Mouse (Mus musculus) forebrain, embryonic 12.5 days (tissue): ENCODE data around the gene Sorcs2. TPM values are rescaled to one million over a fixed set of nuclear protein-coding genes. Genes with fewer than 3 reads are reported as not detected.

ENCODE experiments used
- ATAC-seq: fragments of 200-750 bp; cut with Nextera tagmentation; 2 replicates; pipeline ENCODE4 v1.8.0; 2017; ENCODE audit warnings: moderate TSS enrichment; ENCODE audit not compliant: low FRiP score
- H3K27ac ChIP-seq: fragments of 300-500 bp; sonication (generic); 2 replicates; pipeline ENCODE4 v1.5.1; 2016; ENCODE audit warnings: mild to moderate bottlenecking
- H3K27me3 ChIP-seq: fragments of 300-500 bp; sonication (generic); 2 replicates; pipeline ENCODE4 v1.6.1; 2016; ENCODE audit warnings: mild to moderate bottlenecking
- H3K36me3 ChIP-seq: fragments of 300-500 bp; sonication (generic); replicated peaks from 2 replicates; pipeline ENCODE4 v1.6.1; 2016; ENCODE audit warnings: mild to moderate bottlenecking
- H3K4me1 ChIP-seq: fragments of 300-500 bp; sonication (generic); 2 replicates; pipeline ENCODE4 v1.6.1; 2016
- H3K4me2 ChIP-seq: fragments of 300-500 bp; sonication (generic); 2 replicates; pipeline ENCODE4 v1.6.1; 2016; ENCODE audit warnings: mild to moderate bottlenecking, moderate library complexity
- H3K4me3 ChIP-seq: fragments of 300-500 bp; sonication (generic); replicated peaks from 2 replicates; pipeline ENCODE4 v1.5.1; 2016; ENCODE audit warnings: mild to moderate bottlenecking
- H3K9ac ChIP-seq: fragments of 300-500 bp; sonication (generic); 2 replicates; pipeline ENCODE4 v1.6.1; 2016; ENCODE audit warnings: mild to moderate bottlenecking
- H3K9me3 ChIP-seq: fragments of 300-500 bp; sonication (generic); 2 replicates; pipeline ENCODE4 v1.6.1; 2016
- WGBS: fragments of 180-500 bp; shearing (Covaris S2); methylation state at CpG from one replicate; pipeline ENCODE4 v1.1.7; 2016; 5-methylcytosine and 5-hydroxymethylcytosine counted together
- polyA plus RNA-seq: library from polyadenylated mRNA; unstranded; fragments of >200 nt; fragmentation: Nextera tagmentation; extraction: Ambion mirVana; gene quantifications from 2 replicates; pipeline ENCODE4 v1.2.1, GENCODE M21; 2016

Gene Sorcs2
- polyA plus RNA-seq, 1 experiment from 2014 or later: 11.0 TPM

DNA sequence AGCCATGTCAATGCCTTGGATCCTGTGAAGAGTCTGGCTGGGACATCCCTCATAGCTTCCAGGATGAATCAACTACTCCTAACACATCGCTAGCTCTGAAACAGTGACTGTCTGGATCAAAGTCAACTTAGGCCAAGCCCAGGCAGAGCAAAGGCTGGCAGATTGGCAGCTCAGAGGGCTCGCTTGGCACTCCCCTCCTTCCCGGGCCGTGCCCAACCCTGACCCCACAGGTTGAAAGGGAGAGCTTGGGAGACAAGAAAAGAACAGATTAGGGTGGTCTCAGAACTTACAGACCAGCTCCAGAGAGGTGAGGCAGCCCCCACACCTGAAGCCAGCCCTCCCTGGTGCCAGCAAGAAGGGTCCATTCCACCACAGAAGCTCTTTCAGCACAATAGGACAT, 14.5 kb downstream of the Sorcs2 start:
- WGBS: 84% methylated on average over 4 of the region's 4 CpGs
- H3K4me3 ChIP-seq: no peak overlapping the region

DNA sequence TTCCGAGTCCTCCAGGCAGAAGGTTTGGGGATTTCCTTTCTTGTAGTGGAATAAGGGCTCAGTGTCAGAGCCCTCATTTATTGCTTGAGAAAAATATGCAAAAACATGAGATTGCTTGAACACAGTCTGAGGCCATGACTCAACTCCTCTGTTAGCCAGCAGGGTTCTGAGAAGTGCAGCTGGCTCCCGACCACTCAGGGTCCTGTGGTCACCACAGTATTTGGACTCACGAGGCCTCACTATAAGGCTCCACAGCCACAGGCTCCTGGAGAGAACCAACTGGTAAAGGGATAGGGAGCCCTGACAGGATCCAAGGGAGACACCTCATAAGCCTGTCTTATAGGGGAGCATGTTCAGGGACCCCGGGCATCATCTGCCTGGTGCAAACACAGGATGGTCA, 15.2 kb downstream of the Sorcs2 start:
- H3K27ac ChIP-seq: 0 out of 2 replicates have a peak overlapping the region, but pooled peaks have one; percentile 3
- ATAC-seq: no peak
- H3K36me3 ChIP-seq: no peaks in the 10 kb centered on the region
- no peaks in the 10 kb centered on the region for H3K9me3 ChIP-seq
- no peak overlapping the region for H3K4me2 ChIP-seq
- H3K4me1 ChIP-seq: peaks cover 16% of the 10 kb centered on the region; the same call in 1 of the 2 replicates
- 69% methylated on average over 4 of the region's 4 CpGs for WGBS
- no peak overlapping the region for H3K9ac ChIP-seq
- H3K4me3 ChIP-seq: no peak overlapping the region
- H3K27me3 ChIP-seq: no peaks in the 10 kb centered on the region

More for the DNA sequence above, 14.5 kb downstream of the Sorcs2 start:
- no peak overlapping the region for H3K9ac ChIP-seq
- no peaks in the 10 kb centered on the region for H3K27me3 ChIP-seq
- H3K9me3 ChIP-seq: no peaks in the 10 kb centered on the region
- no peak overlapping the region for H3K27ac ChIP-seq
- ATAC-seq: no peak
- H3K4me2 ChIP-seq: no peak overlapping the region
- H3K4me1 ChIP-seq: peaks cover 16% of the 10 kb centered on the region; the same call in 1 of the 2 replicates
- H3K36me3 ChIP-seq: no peaks in the 10 kb centered on the region

DNA sequence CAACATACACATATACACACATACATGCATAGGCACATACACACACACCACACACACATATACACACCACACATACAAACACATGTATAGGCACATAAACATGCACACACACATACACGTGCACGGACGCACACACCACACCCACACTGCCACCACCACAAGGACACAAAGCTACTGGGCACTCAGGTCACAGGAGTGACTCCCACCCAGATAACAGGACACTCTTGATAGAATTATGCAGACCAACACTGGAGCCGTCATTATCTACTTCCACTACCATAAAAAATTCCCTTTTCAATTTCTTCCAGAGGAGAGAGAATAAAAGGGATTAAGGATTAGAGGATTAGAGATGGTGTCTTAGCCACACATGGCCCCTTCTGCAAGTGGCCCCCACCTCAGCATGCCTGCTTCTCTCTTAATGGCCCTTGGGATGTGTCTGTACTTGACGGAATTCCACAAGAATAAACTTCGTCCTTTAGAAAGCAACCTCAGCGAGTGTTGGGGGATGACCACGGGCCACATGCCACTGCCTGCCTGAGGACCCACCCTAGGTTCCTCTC, 15.7 kb downstream of the Sorcs2 start:
- Histone ChIP-seq H3K4me1 (peaks cover 16% of the 10 kb centered on the region; the same call in 1 of the 2 replicates), H3K4me3 (no peak overlapping the region), H3K27ac (0 out of 2 replicates have a peak overlapping the region, but pooled peaks have one; percentile 3), H3K9me3 (no peaks in the 10 kb centered on the region), H3K27me3 (no peaks in the 10 kb centered on the region), H3K4me2 (no peak overlapping the region), H3K9ac (no peak overlapping the region), H3K36me3 (no peaks in the 10 kb centered on the region)
- no peak for ATAC-seq
- 41% methylated on average over 8 of the region's 8 CpGs for WGBS

DNA sequence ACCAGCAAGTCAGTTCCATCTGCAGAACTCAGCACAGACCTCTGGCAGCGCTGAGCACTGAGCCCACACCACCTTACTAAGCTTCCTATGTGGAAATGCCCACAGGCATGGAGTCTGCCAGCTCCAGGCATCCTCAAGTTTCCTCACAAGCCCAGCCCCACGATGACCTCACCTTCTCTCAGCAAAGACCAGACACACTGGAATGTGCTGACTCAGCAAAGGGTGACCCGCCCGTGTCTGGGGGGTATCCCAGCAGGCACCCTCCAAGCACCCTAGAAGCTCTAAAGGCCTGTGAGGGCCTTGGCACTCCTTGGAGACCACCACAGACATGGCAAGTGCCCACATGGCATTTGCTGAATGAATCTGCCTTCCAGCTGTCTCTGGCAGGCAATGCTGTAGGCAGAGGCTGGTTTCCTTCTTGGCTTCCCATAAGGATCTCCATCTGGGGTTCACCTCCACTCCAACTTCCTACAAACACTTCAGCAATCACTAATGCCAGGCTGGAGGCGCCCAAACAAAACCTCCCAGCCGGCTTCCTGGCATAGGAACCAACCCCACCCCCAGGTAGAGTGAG, 17.9 kb downstream of the Sorcs2 start:
- Histone ChIP-seq H3K27ac (no peak overlapping the region), H3K4me2 (no peak overlapping the region), H3K27me3 (no peaks in the 10 kb centered on the region), H3K9me3 (no peaks in the 10 kb centered on the region), H3K9ac (no peak overlapping the region), H3K4me1 (peaks cover 26% of the 10 kb centered on the region), H3K4me3 (no peak overlapping the region), H3K36me3 (no peaks in the 10 kb centered on the region)
- WGBS: 85% methylated on average over 6 of the region's 6 CpGs
- no peak for ATAC-seq

DNA sequence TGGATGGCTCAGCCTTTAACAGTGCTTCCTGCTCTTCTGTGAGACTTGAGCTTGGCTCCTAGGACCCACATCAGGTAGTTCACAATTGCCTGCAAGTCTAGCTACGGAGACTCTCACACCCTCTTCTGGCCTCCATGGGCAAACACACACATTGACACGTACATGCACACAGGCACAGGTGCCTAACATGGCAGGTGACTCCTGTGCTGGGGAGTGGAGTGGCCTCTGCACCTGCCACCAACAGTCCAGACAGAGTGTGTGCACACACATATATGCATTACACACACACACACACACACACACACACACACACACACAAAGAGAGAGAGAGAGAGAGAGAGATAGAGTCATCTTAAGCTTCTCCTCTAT, 19.6 kb downstream of the Sorcs2 start:
- H3K9ac ChIP-seq: no peak overlapping the region
- H3K27ac ChIP-seq: no peak overlapping the region
- H3K9me3 ChIP-seq: no peaks in the 10 kb centered on the region
- H3K4me1 ChIP-seq: peaks cover 40% of the 10 kb centered on the region
- ATAC-seq: no peak
- H3K4me3 ChIP-seq: no peak overlapping the region
- H3K27me3 ChIP-seq: 0 out of 2 replicates have a peak, but pooled peaks cover 4% of the 10 kb centered on the region
- no peaks in the 10 kb centered on the region for H3K36me3 ChIP-seq
- H3K4me2 ChIP-seq: no peak overlapping the region
- 91% methylated on average over 2 of the region's 2 CpGs for WGBS

DNA sequence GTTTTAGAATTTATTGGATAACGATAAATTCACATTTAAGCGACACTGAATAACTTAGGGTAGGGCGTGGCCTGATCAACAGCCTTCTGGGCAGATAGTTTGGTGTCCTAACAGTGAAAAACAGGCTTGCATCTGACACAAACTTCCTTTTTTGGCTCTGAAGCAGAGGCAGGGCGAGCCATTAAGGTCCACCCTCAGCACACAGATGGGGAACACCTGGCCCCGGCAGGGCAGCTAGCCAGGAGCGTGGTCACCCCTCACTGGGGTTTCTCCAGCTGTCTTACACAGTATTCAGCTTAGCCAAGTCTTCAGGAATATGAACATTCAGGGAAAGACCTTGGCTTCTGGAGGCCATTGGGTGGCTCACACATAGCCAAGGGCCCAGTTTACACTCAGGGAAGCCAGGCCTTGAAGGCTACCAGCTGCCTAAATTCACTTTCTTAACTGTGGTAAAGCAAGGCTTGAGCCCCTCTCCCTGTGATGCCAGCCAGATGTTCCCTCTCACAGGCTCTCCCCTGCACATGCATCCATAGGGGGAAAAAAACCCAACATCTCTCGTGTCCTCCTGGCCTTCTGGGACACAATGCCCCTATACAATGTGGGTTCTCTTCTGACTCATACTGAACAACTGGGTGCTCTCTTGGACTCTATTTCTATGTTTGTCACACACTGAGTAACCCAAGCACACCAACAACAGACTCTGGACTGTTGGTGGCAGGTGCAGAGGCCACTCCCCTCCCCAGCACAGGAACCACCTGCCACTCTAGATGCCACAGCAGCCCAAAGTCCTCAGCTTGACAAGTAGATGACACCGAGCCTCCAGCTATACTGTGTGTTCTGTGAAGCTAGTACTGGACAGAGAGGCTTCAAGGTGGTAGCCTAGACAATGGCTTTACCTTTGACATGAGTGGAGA, 20.2 kb downstream of the Sorcs2 start:
- no peaks in the 10 kb centered on the region for H3K9me3 ChIP-seq
- H3K4me3 ChIP-seq: no peak overlapping the region
- peaks cover 42% of the 10 kb centered on the region for H3K4me1 ChIP-seq
- H3K36me3 ChIP-seq: no peaks in the 10 kb centered on the region
- H3K4me2 ChIP-seq: no peak overlapping the region
- H3K9ac ChIP-seq: no peak overlapping the region
- 90% methylated on average over 8 of the region's 8 CpGs for WGBS
- ATAC-seq: no peak
- H3K27ac ChIP-seq: no peak overlapping the region
- H3K27me3 ChIP-seq: 0 out of 2 replicates have a peak, but pooled peaks cover 4% of the 10 kb centered on the region

DNA sequence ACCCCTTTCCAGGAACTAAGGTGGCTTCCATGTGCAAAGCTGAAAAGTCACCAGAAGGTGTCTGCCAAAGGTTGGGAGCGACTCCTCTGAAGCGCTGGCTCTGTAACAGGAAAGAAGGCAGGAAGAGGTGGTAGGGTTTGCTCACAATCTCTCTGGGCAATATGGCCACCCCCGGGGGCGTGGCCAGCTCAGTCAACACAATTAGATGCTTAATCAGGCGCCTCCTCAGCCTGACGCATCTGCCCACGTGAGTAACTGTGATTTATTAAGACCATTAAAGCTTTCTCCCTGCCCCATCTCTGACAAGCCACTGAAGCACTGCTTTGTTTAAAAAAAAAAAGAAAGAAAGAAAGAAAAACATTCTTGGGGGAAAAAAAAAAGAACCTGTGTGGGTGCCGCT, 22.1 kb downstream of the Sorcs2 start:
- Histone ChIP-seq H3K4me3 (no peak overlapping the region), H3K27ac (no peak overlapping the region), H3K9me3 (no peaks in the 10 kb centered on the region), H3K4me1 (peaks cover 33% of the 10 kb centered on the region), H3K27me3 (peaks cover 4% of the 10 kb centered on the region; the same call in 1 of the 2 replicates), H3K9ac (no peak overlapping the region), H3K36me3 (no peaks in the 10 kb centered on the region), H3K4me2 (no peak overlapping the region)
- WGBS: 59% methylated on average over 8 of the region's 8 CpGs
- no peak for ATAC-seq

DNA sequence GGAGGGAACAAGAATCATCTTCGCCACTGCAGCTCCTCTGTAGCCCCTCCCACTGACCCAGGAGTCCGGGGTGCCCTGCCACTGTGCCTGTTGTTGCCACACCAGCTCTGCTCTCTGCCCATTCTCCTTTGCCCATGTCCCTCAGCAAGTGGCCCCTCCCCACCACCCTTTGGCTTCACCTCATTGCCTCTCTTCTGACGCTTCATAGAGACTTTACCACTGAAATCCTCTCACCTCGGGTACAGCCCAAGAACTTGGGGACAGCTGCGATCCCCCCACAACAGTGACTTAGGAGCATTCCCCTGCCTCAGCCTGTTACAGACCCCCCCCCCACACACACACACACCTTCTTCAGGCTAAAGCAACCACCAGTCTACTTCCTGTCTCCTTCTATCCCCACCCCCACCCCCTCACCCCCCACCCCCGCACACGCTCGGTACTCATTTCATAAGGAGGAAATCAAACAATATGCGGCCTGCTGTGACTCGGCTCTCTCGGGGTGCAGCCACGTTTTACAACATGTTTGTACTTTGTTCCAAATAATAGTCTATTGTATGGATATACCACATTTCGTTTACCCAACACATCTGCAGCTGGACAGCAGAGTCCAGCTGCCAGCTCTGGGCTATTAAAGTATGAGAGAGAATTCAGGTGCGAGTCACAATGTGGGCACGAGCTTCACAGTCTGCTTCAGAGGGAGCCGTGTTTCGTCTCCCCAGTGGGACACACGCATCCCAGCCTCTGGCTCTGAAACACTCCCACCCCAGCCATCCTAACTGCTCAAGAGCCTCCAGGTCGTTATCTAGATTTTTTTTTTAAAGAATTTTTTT, 23.5 kb downstream of the Sorcs2 start:
- Histone ChIP-seq H3K4me3 (no peak overlapping the region), H3K4me1 (peaks cover 43% of the 10 kb centered on the region), H3K4me2 (no peak overlapping the region), H3K9ac (0 out of 2 replicates have a peak overlapping the region, but pooled peaks have one; percentile 4), H3K9me3 (no peaks in the 10 kb centered on the region), H3K27ac (no peak overlapping the region), H3K27me3 (peaks cover 4% of the 10 kb centered on the region; the same call in 1 of the 2 replicates), H3K36me3 (no peaks in the 10 kb centered on the region)
- ATAC-seq: no peak
- 58% methylated on average over 19 of the region's 19 CpGs for WGBS

DNA sequence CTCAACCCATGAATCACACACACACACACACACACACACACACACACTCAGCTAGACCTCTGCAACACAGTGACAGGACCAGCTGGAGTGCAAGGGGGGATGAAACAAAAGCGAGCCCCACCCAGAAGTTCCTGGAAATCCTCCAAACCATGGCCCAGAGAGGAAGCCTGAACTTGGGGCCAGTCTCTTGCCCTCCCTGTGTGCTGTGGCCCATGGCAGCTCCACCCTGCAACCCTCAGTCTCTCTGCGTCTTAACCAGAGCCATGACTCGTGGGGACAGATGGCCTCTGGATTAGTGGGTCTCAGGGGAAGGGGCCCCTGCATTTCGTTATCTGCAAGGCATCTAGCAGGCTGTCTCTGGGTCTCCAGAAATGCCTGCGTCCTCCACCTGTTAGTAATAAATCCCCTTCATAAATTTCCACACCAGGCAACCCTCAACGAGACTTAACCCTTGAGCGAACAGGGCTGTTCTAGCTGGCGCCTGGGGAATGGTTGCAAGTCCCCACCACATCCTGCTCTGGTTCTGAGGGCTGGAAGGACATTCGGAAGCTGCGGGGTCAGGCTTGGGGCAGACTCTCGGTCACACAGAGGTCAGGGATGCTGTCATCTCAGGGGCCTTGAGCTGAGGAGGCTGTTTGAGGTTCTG, 24.6 kb downstream of the Sorcs2 start:
- 0 out of 2 replicates have a peak overlapping the region, but pooled peaks have one; percentile 6 for H3K27ac ChIP-seq
- H3K4me3 ChIP-seq: no peak overlapping the region
- no peak for ATAC-seq
- H3K36me3 ChIP-seq: no peaks in the 10 kb centered on the region
- peaks cover 4% of the 10 kb centered on the region; the same call in 1 of the 2 replicates for H3K27me3 ChIP-seq
- no peak overlapping the region for H3K9ac ChIP-seq
- WGBS: 55% methylated on average over 11 of the region's 11 CpGs
- H3K9me3 ChIP-seq: no peaks in the 10 kb centered on the region
- H3K4me1 ChIP-seq: peaks cover 54% of the 10 kb centered on the region
- no peak overlapping the region for H3K4me2 ChIP-seq

DNA sequence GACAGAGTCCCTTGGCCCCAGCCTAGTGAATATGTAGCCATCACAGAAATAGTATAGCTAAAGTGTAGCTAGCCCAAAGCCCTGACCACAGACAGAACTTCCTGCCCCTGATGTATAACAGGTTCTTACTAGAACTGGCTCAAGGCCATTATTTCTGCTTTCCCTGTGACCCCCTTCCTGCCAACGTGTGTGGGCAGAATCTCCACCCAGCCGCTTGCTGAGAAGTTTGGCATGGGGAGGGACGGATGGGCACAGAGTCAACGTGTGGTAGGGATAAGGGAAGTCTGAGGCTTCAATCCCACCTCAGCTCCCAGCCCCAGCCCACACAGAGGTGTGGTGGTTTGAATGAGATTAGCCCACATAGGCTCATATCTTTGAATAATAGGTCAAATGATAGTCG, 26.2 kb downstream of the Sorcs2 start:
- ATAC-seq: no peak
- Histone ChIP-seq H3K36me3 (no peaks in the 10 kb centered on the region), H3K4me3 (no peak overlapping the region), H3K4me2 (no peak overlapping the region), H3K27me3 (peaks cover 4% of the 10 kb centered on the region; the same call in 1 of the 2 replicates), H3K9me3 (no peaks in the 10 kb centered on the region), H3K27ac (no peak overlapping the region), H3K9ac (no peak overlapping the region), H3K4me1 (peaks cover 58% of the 10 kb centered on the region)
- WGBS: 84% methylated on average over 5 of the region's 5 CpGs

DNA sequence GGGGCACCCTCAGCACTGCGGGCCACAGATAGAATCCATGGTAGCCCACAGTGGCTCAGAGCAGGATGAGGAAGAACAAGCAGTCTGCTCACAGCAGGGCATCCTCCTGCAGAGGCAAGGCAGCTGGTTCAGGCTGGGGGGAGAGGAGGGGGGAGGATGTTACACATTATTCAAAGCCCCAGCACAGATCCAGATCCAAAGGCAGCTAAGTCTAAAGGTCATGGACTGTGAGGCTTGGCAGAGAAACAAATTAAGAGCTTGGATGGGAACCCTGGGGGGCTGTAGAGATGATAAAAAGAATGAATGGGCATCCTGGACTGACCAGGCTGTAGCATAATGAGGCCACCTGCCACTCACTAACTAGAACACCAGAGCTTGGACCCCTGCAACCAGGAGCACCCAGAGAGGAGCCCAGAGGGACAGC, 28.7 kb downstream of the Sorcs2 start:
- Histone ChIP-seq H3K9me3 (no peaks in the 10 kb centered on the region), H3K27me3 (peaks cover 4% of the 10 kb centered on the region; the same call in 1 of the 2 replicates), H3K4me3 (no peak overlapping the region), H3K36me3 (no peaks in the 10 kb centered on the region), H3K4me1 (peaks cover 44% of the 10 kb centered on the region), H3K27ac (peak overlapping the region; percentile 59), H3K9ac (no peak overlapping the region), H3K4me2 (no peak overlapping the region)
- 56% methylated on average over 1 of the region's 1 CpGs for WGBS
- ATAC-seq: peak; percentile 72
